Mouse (Mus musculus) heart, embryonic 11.5 days (tissue): ENCODE measurements around the gene Lsamp. TPM values are rescaled to one million over a fixed set of nuclear protein-coding genes. Genes with fewer than 3 reads are reported as not detected.

ENCODE experiments used
- microRNA-seq: library from miRNA; unstranded; fragments of <30 nt; microRNA quantifications from one replicate; pipeline ENCODE4, GENCODE M21; 2016; ENCODE audit warnings: borderline number of aligned reads
- polyA plus RNA-seq: library from polyadenylated mRNA; unstranded; fragments of >200 nt; fragmentation: Nextera tagmentation; extraction: Ambion mirVana; gene quantifications from 2 replicates; pipeline ENCODE4 v1.2.1, GENCODE M21; 2014

Lsamp gene
- polyA plus RNA-seq, 1 experiment from 2014 or later, result 1.2 TPM

Small RNA genes lying within 50 kb of the gene (microRNA-seq; reads per million reads assigned to microRNA genes)
- gene Gm27887, result not detected
- gene Gm47276, result not detected
